In genomic region chr19:21734112-21734511, GRCm38 (mm10) we compare ENCODE assay signal across 9 mouse cellular contexts. TPM values are rescaled to one million over a fixed set of nuclear protein-coding genes. Genes with fewer than 3 reads are reported as not detected.
DNase-seq lines count a peak whose midpoint lies in the region; TF ChIP-seq lines count a peak whose summit lies in the region.
"Had no signal": no experiment of that assay in that cellular context is flagged by ENCODE, and none has a peak within 500 bp of the region (broad histone marks: within the 10 kb centered on the region; RNA-seq: fewer than 3 reads in every experiment).

No protein-coding gene starts in this region.

- intact Hi-C loops in heart, postnatal 36 days (cut with DNase I), result loop anchor here (2.0 to 5.0 kb wide), 3 partner anchors 15 to 568 kb away; no protein-coding TSS in a partner anchor

- no peaks in the 10 kb centered on the region; the same call in 1 of the 2 replicates for H3K4me1 ChIP-seq in small intestine, adult 2 months (ENCODE audit: control insufficient read depth, insufficient read depth, insufficient read length, low read length)

- H3K27me3 ChIP-seq in small intestine, adult 2 months (ENCODE audit: control insufficient read depth, insufficient read depth, low read length), result no peaks in the 10 kb centered on the region
- H3K27me3 ChIP-seq: megakaryocyte, embryonic 14.5 days had no signal

- peak; percentile 58 for DNase-seq in adrenal gland, postnatal 14 days
- DNase-seq in adrenal gland, adult 8-10 months, result no peak
- peak; percentile 56 for DNase-seq in kidney, postnatal 14 days
- DNase-seq in kidney, adult 11 months, result no peak
- DNase-seq in adipocyte (ENCODE audit: low spot score), result peak; percentile 65
- peak; percentile 18 to 35 for DNase-seq in heart, postnatal 36 days
- no peak for DNase-seq in gastrocnemius, adult 8-10 months (ENCODE audit: low spot score in 2 of 2)

- TF ChIP-seq POLR2A in small intestine, adult 2 months (IDR thresholded peaks at IDR 0.05; ENCODE audit: low read depth, low read length), result no peak

- H3K27ac ChIP-seq in small intestine, adult 2 months (ENCODE audit: insufficient read depth, low read depth, low read length), result no peak overlapping the region

- TF ChIP-seq CTCF in small intestine, adult 2 months (IDR thresholded peaks at IDR 0.05; ENCODE audit: extremely low read depth, insufficient read length, insufficient replicate concordance, low read depth, low read length), result peak; percentile 37; the same call in 1 of the 2 replicates

- no peaks in the 10 kb centered on the region for H3K36me3 ChIP-seq in small intestine, adult 2 months (ENCODE audit: control insufficient read depth, insufficient read depth, low read length)

- no peak overlapping the region for H3K4me3 ChIP-seq in small intestine, adult 2 months (ENCODE audit: low read depth, low read length)
- H3K4me3 ChIP-seq: megakaryocyte, embryonic 14.5 days had no signal

- WGBS in small intestine, adult 2 months, result 37% methylated on average over 5 of the region's 5 CpGs

RNA-seq across cellular contexts. Expression of gene Cemip2, which starts 44.0 kb away (rescaled TPM):
- total RNA-seq in adrenal gland, postnatal 14 days (2021), result 25.3 and 26.3 TPM in 2 replicates
- total RNA-seq in adrenal gland, adult 8-10 months (2022), result 10 to 100 TPM; 22.6 to 27.4 (median 23.2) TPM
- 10 to 100 TPM; 12.2 to 14.0 TPM for total RNA-seq in heart, postnatal 36 days (2021)
- polyA plus RNA-seq in small intestine, adult 2 months (2012; rRNA removed), result 2.0 and 3.8 TPM in 2 replicates
- total RNA-seq in gastrocnemius, adult 8-10 months (2022), result 10 to 100 TPM in 3 of 4 experiments, 1 to 10 TPM in 1; 9.7 to 13.0 (median 11.2) TPM

Comparison
In these comparisons a context has a peak if more than half of its experiments do, and no peak if none do; other contexts are left out.
1. DNase-seq: peak in adrenal gland, postnatal 14 days (single experiment), kidney, postnatal 14 days (single experiment), adipocyte (single experiment) and heart, postnatal 36 days (2 of 2); none in adrenal gland, adult 8-10 months (single experiment), kidney, adult 11 months (single experiment) and gastrocnemius, adult 8-10 months (0 of 2).